Mouse (Mus musculus) retina, postnatal 7 days (tissue): ENCODE data around the gene Dao.

Source experiments
- DNase-seq: peaks from one replicate; pipeline ENCODE4 v3.0.0-alpha.2; 2012; ENCODE audit warnings: low read depth, low spot score

The Dao gene

GRCm38 (mm10) chr5:114027217-114027944 is 23.9 kb downstream of the Dao start:
- no peak for DNase-seq

DNA sequence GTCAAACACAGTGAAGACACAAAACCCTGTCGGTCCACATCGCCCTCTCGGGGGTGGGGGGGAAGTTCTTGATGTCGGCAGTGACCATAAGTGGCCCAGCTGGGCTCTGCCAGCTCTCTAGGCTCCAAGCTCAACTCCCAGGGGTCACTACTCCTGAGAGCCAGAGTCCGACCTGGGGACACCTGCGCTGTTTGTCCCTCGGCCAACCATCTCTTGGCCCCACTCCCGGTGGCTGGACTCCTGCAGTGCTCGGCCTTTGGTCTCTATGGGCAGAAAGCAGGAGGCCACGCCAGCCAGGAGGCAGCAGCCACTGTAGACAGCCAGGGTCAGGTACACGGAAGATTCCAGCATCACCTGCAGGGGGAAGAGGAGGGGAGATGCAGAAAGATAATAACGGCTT is 24.6 kb downstream of the Dao start:
- no peak for DNase-seq

GRCm38 (mm10) chr5:114030652-114031051 is 27.1 kb downstream of the Dao start:
- no peak for DNase-seq

DNA sequence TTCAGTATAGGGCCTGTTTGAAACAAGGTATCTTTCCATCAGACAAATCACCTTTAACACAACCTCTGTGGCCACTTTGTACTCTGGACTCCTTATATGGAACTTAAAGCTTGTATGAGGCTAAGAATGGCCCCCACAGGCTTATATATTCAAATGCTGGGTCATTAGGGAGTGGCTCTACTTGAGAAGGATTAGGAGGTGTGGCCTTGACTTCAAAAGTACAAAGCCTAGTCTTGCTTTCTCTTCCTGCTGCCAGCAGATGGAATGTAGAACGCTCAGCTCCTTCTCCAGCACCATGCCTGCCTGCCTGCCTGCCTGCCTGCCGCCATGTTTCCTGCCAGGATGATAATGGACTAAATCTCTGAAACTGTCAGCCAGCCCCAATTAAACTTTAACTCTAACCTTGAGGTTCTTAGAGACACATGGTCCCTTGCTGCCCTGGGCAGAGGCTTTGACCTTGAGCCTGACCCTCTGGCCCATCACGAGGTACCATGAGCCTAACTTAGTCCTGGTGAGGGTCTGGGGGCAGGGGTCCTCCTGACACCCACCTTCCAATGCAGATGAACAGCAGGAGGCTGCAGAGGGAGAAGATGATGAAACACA is 28.8 kb downstream of the Dao start:
- no peak for DNase-seq

- DNase-seq = no peak
These were observed 30.9 kb downstream of the Dao start for GRCm38 (mm10) chr5:114034393-114034792.

GRCm38 (mm10) chr5:114035111-114035510 is 31.6 kb downstream of the Dao start:
- DNase-seq = no peak

DNA sequence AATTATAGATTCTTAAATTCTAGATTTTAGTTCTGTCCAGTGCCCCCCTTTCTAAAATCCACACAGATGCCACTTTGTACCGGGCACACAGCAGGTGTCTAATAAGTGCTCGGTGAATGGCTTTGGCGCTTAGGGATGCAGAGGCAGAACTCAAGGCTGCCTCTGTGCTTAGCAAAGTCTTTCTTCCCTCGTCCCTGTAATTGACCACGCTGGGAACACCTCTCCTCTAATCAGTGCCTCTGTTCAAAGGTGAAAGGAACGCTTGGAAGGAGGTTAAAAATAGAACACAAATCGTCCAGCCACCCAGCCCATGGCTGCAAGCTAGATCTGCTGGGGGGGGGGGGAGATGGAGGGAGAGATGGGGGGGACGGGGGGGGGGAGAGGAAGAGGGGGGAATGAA is 37.0 kb downstream of the Dao start:
- no peak for DNase-seq

GRCm38 (mm10) chr5:114040911-114041310 is 37.4 kb downstream of the Dao start:
- no peak for DNase-seq

DNA sequence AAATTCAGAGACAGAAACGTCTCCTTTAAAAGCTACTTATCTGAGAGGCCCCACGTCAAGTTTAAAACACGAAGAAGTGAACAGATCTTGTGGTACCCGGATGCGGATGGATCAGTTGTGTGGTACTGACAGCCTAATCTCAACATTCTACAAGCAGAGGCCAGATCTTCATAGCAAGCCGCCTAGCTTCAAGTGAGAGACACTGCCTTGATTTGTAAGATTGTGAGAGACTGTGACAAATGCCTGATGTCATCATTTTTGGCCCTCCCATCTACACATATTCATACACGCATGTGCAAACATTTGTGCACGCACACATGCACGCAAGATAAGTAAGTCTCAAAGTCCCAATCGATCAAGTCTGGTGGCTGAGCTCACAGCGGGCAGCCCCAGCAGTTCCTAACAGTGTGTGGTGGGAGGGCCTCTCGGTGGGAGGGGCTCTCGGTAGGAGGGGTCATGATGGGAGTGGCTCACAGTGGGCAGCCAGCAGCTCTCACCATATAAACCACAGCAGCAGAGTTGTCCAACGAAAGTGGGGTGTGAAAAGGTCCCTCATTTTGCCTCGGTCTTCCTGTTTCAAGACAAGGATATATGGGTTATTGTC is 37.9 kb downstream of the Dao start:
- no peak for DNase-seq

GRCm38 (mm10) chr5:114043800-114044199 is 40.3 kb downstream of the Dao start:
- no peak for DNase-seq

DNA sequence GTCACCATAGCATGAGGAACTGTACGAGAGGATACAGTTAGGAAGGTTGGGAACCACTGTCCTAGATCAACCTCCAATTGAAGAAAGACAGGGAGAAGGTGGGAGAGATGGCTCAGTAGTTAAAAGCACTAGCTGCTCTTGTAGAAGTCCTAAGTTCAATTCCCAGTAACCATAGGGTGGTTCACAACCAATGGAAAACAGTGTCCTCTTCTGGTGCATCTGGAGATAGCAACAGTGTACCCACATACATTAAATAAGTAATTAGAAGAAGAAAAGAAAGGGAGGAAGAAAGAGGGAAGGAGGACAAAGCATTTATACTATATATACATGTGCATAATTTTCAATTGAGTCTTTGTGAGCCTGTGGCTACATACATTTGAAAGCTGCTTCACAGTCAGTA is 41.6 kb downstream of the Dao start:
- DNase-seq = no peak

GRCm38 (mm10) chr5:114046151-114046550 is 42.6 kb downstream of the Dao start:
- no peak for DNase-seq

GRCm38 (mm10) chr5:114046604-114047003 is 43.1 kb downstream of the Dao start:
- DNase-seq = no peak

DNA sequence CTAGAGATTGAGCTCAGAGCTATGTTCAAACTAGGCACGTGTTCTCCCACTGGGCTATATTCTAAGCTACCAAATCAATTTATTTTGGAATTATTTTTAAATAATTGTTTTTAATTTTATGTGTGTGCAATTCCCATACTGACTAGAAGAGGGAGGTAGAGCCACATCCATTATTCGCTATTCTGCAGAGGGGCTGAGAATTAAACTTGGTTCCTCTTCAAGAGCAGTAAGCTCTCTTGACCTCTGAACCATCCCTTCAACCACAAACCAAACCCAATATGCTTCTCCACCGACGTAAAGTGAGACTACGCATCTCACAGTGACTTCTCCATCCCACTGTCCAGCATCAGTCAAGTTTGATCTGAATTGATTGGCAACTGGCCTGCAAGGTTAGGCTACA is 43.7 kb downstream of the Dao start:
- DNase-seq = no peak

DNA sequence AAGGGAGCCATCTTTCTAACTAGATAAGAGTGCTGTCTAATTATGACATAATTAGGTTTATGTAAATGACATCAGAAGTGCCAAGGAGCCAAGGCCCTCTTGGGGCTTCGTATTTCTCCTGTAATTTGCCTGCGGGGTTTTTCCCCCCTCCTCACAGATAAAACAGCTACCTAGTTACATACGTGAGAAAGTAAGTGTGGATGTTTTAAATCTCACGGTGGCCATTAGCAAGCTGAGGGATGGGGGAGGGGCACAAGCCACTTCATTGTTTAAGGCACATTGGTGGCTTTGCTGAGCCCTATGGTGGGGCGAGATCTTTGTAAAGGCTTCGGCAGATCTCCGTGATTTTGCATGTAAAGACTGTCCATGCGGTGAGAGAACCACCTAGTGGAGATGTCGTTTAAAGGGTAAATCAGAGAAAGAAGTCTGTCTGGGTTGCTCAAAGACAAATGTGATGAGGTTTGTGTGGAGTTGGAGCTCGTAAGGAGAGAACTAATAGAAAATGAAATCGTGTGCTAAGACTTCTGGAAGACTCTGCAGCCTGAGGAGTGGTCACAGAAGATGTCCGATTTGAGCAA is 45.3 kb downstream of the Dao start:
- no peak for DNase-seq

GRCm38 (mm10) chr5:114052246-114052761 is 48.8 kb downstream of the Dao start:
- peak; percentile 72 for DNase-seq

DNA sequence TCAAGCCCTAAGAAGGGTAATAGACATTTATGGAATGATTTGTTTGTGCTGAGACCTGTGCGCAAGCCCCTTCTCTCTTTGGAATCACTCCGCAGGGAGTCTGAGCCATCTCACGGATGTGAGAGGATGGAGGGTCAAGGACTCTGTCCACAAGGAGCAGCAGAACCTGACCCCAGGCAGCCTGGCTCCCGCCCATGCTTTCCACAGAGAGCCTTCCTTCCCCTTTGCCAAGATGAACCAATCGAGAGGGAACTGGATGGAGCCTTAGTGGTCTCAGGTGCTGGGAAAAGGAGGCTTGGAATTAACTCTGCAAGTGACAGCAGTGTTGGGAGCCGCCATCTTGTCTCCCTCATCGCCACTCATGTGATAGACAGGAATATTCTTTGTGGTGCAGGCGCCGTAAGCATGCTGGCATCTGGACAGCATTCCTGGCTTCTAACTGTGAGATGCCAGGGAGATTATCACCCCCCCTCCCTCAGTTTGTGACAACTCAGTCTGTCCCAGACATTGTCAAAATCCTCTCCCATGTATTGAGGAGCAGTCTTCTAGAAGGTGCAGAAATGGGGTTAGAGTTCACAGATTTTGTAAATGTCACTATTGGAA is 53.7 kb downstream of the Dao start:
- no peak for DNase-seq

DNA sequence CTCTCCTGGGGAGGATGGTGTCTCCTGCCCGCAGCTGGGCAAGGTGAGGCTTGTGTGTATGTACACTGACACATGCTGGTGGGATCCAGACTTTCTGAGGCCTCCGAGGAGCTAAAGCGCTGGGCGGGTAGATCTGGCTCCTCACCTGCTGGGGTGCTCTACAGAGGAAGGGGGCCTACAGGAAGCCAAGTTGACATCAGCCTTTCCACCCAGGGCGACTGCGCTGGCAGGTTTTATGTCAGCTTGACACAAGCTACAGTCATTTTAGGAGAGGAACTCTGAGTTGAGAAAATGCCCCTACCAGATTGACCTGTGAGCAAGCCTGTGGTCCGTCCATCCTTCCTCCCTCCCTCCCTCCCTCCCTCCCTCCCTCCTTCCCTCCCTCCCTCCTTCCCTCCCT is 58.2 kb downstream of the Dao start:
- no peak for DNase-seq

- DNase-seq = no peak
These were observed 60.5 kb downstream of the Dao start for GRCm38 (mm10) chr5:114063958-114064357.

DNA sequence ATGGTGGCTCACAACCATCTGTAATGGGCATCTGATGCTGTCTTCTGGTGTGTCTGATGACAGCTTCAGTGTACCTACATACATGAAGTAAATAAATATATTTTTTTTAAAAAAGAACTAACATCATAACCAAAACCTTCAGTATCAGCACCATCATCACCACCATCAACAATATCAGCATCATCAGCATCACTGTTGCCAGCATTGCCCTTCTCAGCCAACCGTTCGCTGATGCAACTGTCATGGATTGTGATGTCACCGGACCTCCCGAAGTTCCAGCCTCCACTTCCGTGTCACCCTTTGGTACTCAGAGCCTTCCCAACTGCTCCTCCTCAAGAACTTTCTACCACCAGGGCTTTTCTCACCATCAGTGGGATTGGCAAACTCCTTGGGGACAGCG is 61.7 kb downstream of the Dao start, which contains the start of gene Usp30:
TSS of gene Usp30 (plus strand) at position 301 of the 400 bp plus-strand sequence.
- no peak for DNase-seq

- no peak for DNase-seq
These were observed 63.1 kb downstream of the Dao start for GRCm38 (mm10) chr5:114066601-114067000.

DNA sequence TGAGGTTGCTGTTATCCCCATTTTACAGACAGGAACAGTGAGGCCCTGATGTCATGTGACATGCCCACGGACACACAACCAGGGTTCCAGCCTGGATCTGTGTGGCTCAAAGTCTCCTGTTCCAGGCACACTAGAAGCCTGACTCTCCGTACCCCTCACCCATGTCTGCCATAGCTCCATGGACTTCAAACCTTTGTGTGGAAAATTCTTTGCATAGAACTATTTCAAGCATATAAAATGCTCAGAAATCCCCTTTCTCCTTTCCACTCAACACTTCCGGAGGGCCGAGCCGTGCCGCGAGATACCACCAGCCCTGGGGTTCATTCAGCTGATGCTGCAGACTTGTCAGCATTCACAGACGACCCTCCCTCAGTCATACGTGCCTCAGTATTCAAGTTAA is 64.0 kb downstream of the Dao start:
- DNase-seq = no peak
